Mouse (Mus musculus) heart, adult 2 months (tissue): ENCODE data around the gene Coro2b. TPM values are rescaled to one million over a fixed set of nuclear protein-coding genes. Genes with fewer than 3 reads are reported as not detected.

Source experiments
- DNase-seq, 2 experiments: peaks; one replicate each; pipeline ENCODE4 v3.0.0; 2021
- H3K27ac ChIP-seq: fragments of 200-600 bp; 2 replicates; pipeline ENCODE4 v1.8.1; 2022
- H3K27me3 ChIP-seq: fragments of 200-500 bp; 2 replicates; pipeline ENCODE4 v1.6.1; 2012; ENCODE audit warnings: mild to moderate bottlenecking, low read length, inconsistent platforms, mixed read lengths; ENCODE audit not compliant: control insufficient read depth, insufficient read depth
- H3K36me3 ChIP-seq: fragments of 200-500 bp; 2 replicates; pipeline ENCODE4 v1.6.1; 2012; ENCODE audit warnings: low read length, inconsistent platforms; ENCODE audit not compliant: control insufficient read depth, insufficient read depth
- H3K4me1 ChIP-seq: fragments of 200-500 bp; 2 replicates; pipeline ENCODE4 v1.6.1; 2011; ENCODE audit warnings: low read length; ENCODE audit not compliant: control insufficient read depth, insufficient read depth
- H3K4me3 ChIP-seq: fragments of 200-600 bp; 2 replicates; pipeline ENCODE4 v1.8.1; 2022
- H3K79me2 ChIP-seq: fragments of 200-500 bp; replicated peaks from 2 replicates; pipeline ENCODE4 v1.6.1; 2012; ENCODE audit warnings: mild to moderate bottlenecking, inconsistent platforms, low read length, moderate library complexity, mixed read lengths; ENCODE audit not compliant: control insufficient read depth, insufficient read depth
- H3K9ac ChIP-seq: fragments of 200-500 bp; 2 replicates; pipeline ENCODE4 v1.6.1; 2012; ENCODE audit warnings: low read depth, mild to moderate bottlenecking, control low read depth, inconsistent platforms, low read length, mixed read lengths
- CTCF ChIP-seq: fragments of 200-600 bp; IDR thresholded peaks from 2 replicates; pipeline ENCODE4 v1.8.1; 2022; ENCODE audit warnings: antibody characterized with exemption, mild to moderate bottlenecking, moderate library complexity
- EP300 ChIP-seq: fragments of 200-500 bp; IDR thresholded peaks from 2 replicates; pipeline ENCODE4 v1.6.1; 2011; ENCODE audit warnings: low read depth, low read length, control low read depth; ENCODE audit not compliant: insufficient read depth
- POLR2A ChIP-seq: fragments of 200-500 bp; IDR thresholded peaks from 2 replicates; pipeline ENCODE4 v1.6.1; 2011; ENCODE audit warnings: mild to moderate bottlenecking, low read depth, low read length, control low read depth; ENCODE audit not compliant: insufficient read depth
- WGBS: fragments of 180-500 bp; shearing (Covaris S2); methylation state at CpG from one replicate; pipeline ENCODE4 v1.1.7; 2018; 5-methylcytosine and 5-hydroxymethylcytosine counted together
- intact Hi-C: fragments of 180-260 bp; cut with DNase I; formaldehyde crosslinking; loops from one replicate; pipeline ENCODE4 v1.15.1; 2025
- polyA plus RNA-seq: library from polyadenylated mRNA; depleted of rRNA; stranded (reverse); fragments of >200 nt; gene quantifications from 2 replicates; pipeline ENCODE4 v1.2.3, GENCODE M21; 2012
- total RNA-seq, 2 experiments: library from RNA; stranded (reverse); gene quantifications; 2 replicates each; pipeline ENCODE4 v1.2.3; 2021

The Coro2b gene
- total and polyA plus RNA-seq, 3 experiments = 10.1 to 17.2 (median 11.6) TPM

DNA sequence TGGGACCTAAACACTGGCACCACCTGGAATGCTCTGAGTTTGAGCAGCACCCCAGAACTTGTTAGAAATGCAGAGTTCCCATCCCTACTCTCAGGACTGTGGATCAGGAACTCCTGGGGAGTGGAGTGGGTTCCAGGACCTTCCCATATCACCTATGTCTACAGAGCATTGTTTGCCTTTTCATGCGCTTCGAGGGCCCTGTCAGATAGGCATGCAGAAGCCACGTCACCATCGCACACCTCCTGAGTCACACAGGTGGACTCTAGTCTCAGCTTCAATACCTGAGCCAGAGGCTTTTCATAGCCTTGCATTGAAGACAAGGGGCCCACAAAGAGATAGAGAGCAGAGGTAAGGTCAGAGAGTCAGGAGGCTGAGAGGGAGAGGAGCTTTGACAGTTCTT, 7.0 kb upstream of the Coro2b start:
- no peaks in the 10 kb centered on the region; the same call in 1 of the 2 replicates for H3K4me1 ChIP-seq
- H3K27ac ChIP-seq = no peak overlapping the region
- H3K9ac ChIP-seq = no peak overlapping the region
- H3K4me3 ChIP-seq = no peak overlapping the region
- H3K79me2 ChIP-seq = no peaks in the 10 kb centered on the region
- no peaks in the 10 kb centered on the region for H3K36me3 ChIP-seq
- 91% methylated on average over 4 of the region's 4 CpGs for WGBS
- DNase-seq = no peak
- no peaks in the 10 kb centered on the region for H3K27me3 ChIP-seq
- no peak for TF ChIP-seq POLR2A
- TF ChIP-seq CTCF = no peak
- TF ChIP-seq EP300 = no peak
- intact Hi-C loops = no loop called here

DNA sequence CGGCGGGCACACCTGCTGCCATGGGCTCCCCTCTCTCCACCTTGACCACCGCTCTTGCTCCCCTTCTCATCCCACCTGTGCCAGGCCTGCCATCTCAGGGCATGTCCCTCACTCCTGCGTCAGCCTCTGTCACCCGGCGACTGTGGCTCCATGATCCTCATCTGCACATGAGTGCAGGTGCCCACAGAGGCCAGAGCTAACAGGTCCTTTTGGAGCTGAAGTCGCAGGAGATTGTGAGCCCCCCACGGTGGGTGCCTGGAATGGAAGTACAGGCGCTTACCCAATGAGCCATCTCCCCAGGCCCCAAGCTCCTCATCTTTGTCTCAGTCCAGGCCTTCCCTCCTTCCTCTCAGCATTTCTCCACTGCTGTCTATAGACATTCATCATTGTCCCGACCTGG, 4.8 kb upstream of the Coro2b start:
- no peak for DNase-seq
- peaks cover 2% of the 10 kb centered on the region; the same call in 1 of the 2 replicates for H3K4me1 ChIP-seq
- no peaks in the 10 kb centered on the region for H3K27me3 ChIP-seq
- no peak overlapping the region for H3K4me3 ChIP-seq
- intact Hi-C loops = no loop called here
- no peaks in the 10 kb centered on the region for H3K36me3 ChIP-seq
- 80% methylated on average over 10 of the region's 10 CpGs for WGBS
- H3K27ac ChIP-seq = no peak overlapping the region
- no peak overlapping the region for H3K9ac ChIP-seq
- no peaks in the 10 kb centered on the region for H3K79me2 ChIP-seq
- TF ChIP-seq CTCF = no peak
- no peak for TF ChIP-seq POLR2A
- TF ChIP-seq EP300 = no peak

DNA sequence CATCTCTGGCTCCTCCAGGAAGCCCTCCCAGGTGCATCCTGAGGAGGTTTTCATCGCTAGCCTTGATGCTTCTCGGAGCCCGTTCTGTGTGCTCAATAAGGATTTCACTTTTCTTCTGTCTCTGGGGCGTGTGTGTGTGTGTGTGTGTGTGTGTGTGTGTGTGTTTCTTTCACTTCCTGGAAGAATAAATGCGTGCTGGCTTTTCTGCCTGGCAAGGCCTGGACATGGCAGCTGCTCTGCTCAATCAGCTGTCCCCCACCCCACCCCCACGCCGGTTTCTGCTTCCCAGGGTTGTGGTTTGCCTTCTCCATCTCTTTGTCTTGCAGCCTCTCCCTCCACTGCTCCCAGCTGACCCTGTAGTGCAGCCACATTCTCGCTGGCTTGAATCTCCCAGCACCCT, 4.3 kb upstream of the Coro2b start:
- intact Hi-C loops = no loop called here
- H3K9ac ChIP-seq = no peak overlapping the region
- H3K27ac ChIP-seq = no peak overlapping the region
- no peak overlapping the region for H3K4me3 ChIP-seq
- H3K4me1 ChIP-seq = peaks cover 2% of the 10 kb centered on the region; the same call in 1 of the 2 replicates
- H3K79me2 ChIP-seq = no peaks in the 10 kb centered on the region
- H3K36me3 ChIP-seq = no peaks in the 10 kb centered on the region
- WGBS = 54% methylated on average over 8 of the region's 8 CpGs
- no peaks in the 10 kb centered on the region for H3K27me3 ChIP-seq
- DNase-seq = no peak
- no peak for TF ChIP-seq EP300
- no peak for TF ChIP-seq POLR2A
- no peak for TF ChIP-seq CTCF

DNA sequence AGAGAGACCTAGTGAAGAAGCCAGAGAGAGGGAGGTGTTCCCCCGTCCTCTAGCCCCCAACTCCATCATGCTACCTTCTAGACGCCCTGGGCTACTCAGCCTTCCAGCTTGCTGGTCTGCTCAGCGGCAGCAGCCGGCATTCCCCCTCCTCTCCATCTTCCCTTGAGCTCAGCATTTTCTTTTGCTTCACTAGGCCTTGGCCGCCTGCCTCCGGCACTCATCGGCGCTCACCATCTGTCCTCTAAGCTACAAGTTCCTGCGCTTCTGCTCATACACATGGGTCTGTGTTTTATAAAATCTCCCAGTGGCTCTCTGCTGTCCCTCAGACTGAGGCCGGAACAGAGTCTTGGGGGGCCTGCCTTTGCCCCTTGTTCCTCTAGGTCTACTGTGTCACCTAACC, 3.9 kb upstream of the Coro2b start:
- H3K36me3 ChIP-seq = no peaks in the 10 kb centered on the region
- WGBS = 72% methylated on average over 10 of the region's 10 CpGs
- peaks cover 2% of the 10 kb centered on the region for H3K4me1 ChIP-seq
- no peaks in the 10 kb centered on the region for H3K79me2 ChIP-seq
- H3K27me3 ChIP-seq = no peaks in the 10 kb centered on the region
- DNase-seq = no peak
- no peak overlapping the region for H3K4me3 ChIP-seq
- intact Hi-C loops = no loop called here
- H3K9ac ChIP-seq = no peak overlapping the region
- no peak overlapping the region for H3K27ac ChIP-seq
- TF ChIP-seq CTCF = no peak
- no peak for TF ChIP-seq EP300
- TF ChIP-seq POLR2A = no peak

DNA sequence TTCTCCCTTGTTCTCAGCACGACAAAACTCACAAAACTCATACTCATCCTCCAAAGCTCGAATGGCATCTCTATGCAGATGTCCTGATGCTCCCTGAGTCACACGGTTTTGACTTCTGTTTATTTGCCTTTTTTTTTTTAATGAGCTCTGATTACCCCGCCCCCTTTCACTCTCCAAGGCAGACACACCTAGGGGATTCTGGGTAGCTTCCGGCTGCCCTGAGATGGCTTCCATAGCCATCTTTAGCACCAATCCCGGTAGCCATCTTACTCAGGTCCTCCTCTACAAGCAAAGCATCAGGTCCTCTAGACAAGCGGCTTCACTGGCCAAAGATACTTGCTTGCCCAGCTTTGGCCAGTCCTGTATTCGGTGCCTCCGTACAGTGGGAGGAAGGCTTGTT, 3.3 kb upstream of the Coro2b start:
- TF ChIP-seq CTCF = no peak
- TF ChIP-seq EP300 = no peak
- TF ChIP-seq POLR2A = no peak
- Histone ChIP-seq H3K79me2 (no peaks in the 10 kb centered on the region), H3K27me3 (no peaks in the 10 kb centered on the region), H3K36me3 (no peaks in the 10 kb centered on the region), H3K27ac (no peak overlapping the region), H3K4me1 (peaks cover 6% of the 10 kb centered on the region), H3K9ac (no peak overlapping the region), H3K4me3 (no peak overlapping the region)
- intact Hi-C loops = no loop called here
- 89% methylated on average over 9 of the region's 9 CpGs for WGBS
- DNase-seq = no peak

DNA sequence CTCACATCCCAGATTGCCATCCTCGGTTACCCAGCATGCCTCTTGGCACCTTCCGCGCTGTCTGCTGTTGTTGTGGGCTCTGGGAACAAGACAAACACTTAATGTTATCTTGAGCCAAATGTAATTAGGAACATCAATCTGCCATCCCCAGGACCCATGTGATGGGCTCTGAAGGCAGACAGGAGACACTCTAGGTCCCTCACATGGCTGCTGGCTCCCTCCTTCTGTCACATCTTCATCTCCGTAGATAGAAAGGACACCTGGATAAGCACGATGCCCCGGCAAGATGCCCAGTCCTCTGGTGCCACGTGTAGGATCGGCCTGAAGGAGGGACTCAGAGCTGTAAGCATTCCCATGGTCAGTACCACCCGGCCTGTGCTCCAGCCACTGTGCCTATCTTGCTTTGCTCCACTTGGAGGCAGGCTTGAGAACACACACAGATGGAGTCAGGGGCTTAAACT, 2.4 kb upstream of the Coro2b start:
- no peak overlapping the region for H3K27ac ChIP-seq
- no peaks in the 10 kb centered on the region for H3K79me2 ChIP-seq
- 87% methylated on average over 9 of the region's 9 CpGs for WGBS
- intact Hi-C loops = loop anchor here (5.0 kb wide), 1 partner anchor 117 kb away; no protein-coding TSS in a partner anchor
- no peak for DNase-seq
- TF ChIP-seq CTCF = no peak
- no peak for TF ChIP-seq EP300
- no peak for TF ChIP-seq POLR2A
- no peak overlapping the region for H3K9ac ChIP-seq
- peaks cover 6% of the 10 kb centered on the region for H3K4me1 ChIP-seq
- no peaks in the 10 kb centered on the region for H3K36me3 ChIP-seq
- no peak overlapping the region for H3K4me3 ChIP-seq
- H3K27me3 ChIP-seq = no peaks in the 10 kb centered on the region
